Mouse (Mus musculus): ENCODE measurements at regions not wholly inside any gene's neighbourhood (a gene's known extent, or its start where the extent isn't known, plus 50 kb on each side); places are given as distances from the start of the nearest gene placed in this dataset.

- Histone ChIP-seq H3K36me3 (ENCODE audit: control insufficient read depth, insufficient read depth, low read length) (no peaks in the 10 kb centered on the region), H3K27me3 (ENCODE audit: control insufficient read depth, insufficient read depth, low read length) (no peaks in the 10 kb centered on the region), H3K4me2 (ENCODE audit: low read depth, severe bottlenecking) (no peak overlapping the region), H3K4me3 (ENCODE audit: low read depth, low read length) (no peak overlapping the region), H3K9ac (ENCODE audit: low read length) (no peak overlapping the region), H3K9me3 (ENCODE audit: control insufficient read depth, low read length) (no peaks in the 10 kb centered on the region), H3K4me1 (ENCODE audit: control insufficient read depth, insufficient read depth, low read length) (no peaks in the 10 kb centered on the region), H3K27ac (replicated peaks; ENCODE audit: low read depth, low read length) (no peak overlapping the region)
- ATAC-seq (ENCODE audit: insufficient number of reproducible peaks, low FRiP score, low TSS enrichment, low read depth) (no peak), DNase-seq (ENCODE audit: low spot score) (no peak)
- 87% methylated on average over 3 of the region's 3 CpGs for WGBS
Measured at GRCm38 (mm10) chr2:67180962-67181361, 232.6 kb upstream of the Gm21830 start.

- H3K27ac ChIP-seq (replicated peaks; ENCODE audit: low read depth, low read length), result no peak overlapping the region
- H3K4me2 ChIP-seq (ENCODE audit: low read depth, severe bottlenecking), result no peak overlapping the region
- 63% methylated on average over 2 of the region's 2 CpGs for WGBS
- H3K9ac ChIP-seq (ENCODE audit: low read length), result no peak overlapping the region
- no peaks in the 10 kb centered on the region for H3K4me1 ChIP-seq (ENCODE audit: control insufficient read depth, insufficient read depth, low read length)
- no peaks in the 10 kb centered on the region for H3K36me3 ChIP-seq (ENCODE audit: control insufficient read depth, insufficient read depth, low read length)
- H3K4me3 ChIP-seq (ENCODE audit: low read depth, low read length), result no peak overlapping the region
- H3K27me3 ChIP-seq (ENCODE audit: control insufficient read depth, insufficient read depth, low read length), result no peaks in the 10 kb centered on the region
- H3K9me3 ChIP-seq (ENCODE audit: control insufficient read depth, low read length), result no peaks in the 10 kb centered on the region
- DNase-seq (ENCODE audit: low spot score), result no peak
- ATAC-seq (ENCODE audit: insufficient number of reproducible peaks, low FRiP score, low TSS enrichment, low read depth), result peak; percentile 31; the same call in 1 of the 2 replicates
Measured at GRCm38 (mm10) chr2:67221061-67221802, 192.3 kb upstream of the Gm21830 start.

- ATAC-seq (ENCODE audit: insufficient number of reproducible peaks, low FRiP score, low TSS enrichment, low read depth) (no peak), DNase-seq (ENCODE audit: low spot score) (no peak)
- no peak overlapping the region for H3K4me3 ChIP-seq (ENCODE audit: low read depth, low read length)
Measured at GRCm38 (mm10) chr2:67226299-67226698, 187.2 kb upstream of the Gm21830 start.

GRCm38 (mm10) chr2:67257455-67257854 lies 156.1 kb upstream of the Gm21830 start:
- Histone ChIP-seq H3K4me3 (ENCODE audit: low read depth, low read length) (no peak overlapping the region), H3K36me3 (ENCODE audit: control insufficient read depth, insufficient read depth, low read length) (no peaks in the 10 kb centered on the region), H3K27me3 (ENCODE audit: control insufficient read depth, insufficient read depth, low read length) (no peaks in the 10 kb centered on the region), H3K9me3 (ENCODE audit: control insufficient read depth, low read length) (no peaks in the 10 kb centered on the region), H3K4me1 (ENCODE audit: control insufficient read depth, insufficient read depth, low read length) (no peaks in the 10 kb centered on the region), H3K27ac (replicated peaks; ENCODE audit: low read depth, low read length) (no peak overlapping the region), H3K4me2 (ENCODE audit: low read depth, severe bottlenecking) (no peak overlapping the region), H3K9ac (ENCODE audit: low read length) (no peak overlapping the region)
- ATAC-seq (ENCODE audit: insufficient number of reproducible peaks, low FRiP score, low TSS enrichment, low read depth) (no peak), DNase-seq (ENCODE audit: low spot score) (no peak)
- 39% methylated on average over 1 of the region's 1 CpGs for WGBS

More at GRCm38 (mm10) chr2:67226299-67226698, 187.2 kb upstream of the Gm21830 start:
- 84% methylated on average over 2 of the region's 2 CpGs for WGBS
- Histone ChIP-seq H3K27ac (replicated peaks; ENCODE audit: low read depth, low read length) (no peak overlapping the region), H3K4me2 (ENCODE audit: low read depth, severe bottlenecking) (no peak overlapping the region), H3K9me3 (ENCODE audit: control insufficient read depth, low read length) (no peaks in the 10 kb centered on the region), H3K27me3 (ENCODE audit: control insufficient read depth, insufficient read depth, low read length) (no peaks in the 10 kb centered on the region), H3K36me3 (ENCODE audit: control insufficient read depth, insufficient read depth, low read length) (no peaks in the 10 kb centered on the region), H3K4me1 (ENCODE audit: control insufficient read depth, insufficient read depth, low read length) (no peaks in the 10 kb centered on the region), H3K9ac (ENCODE audit: low read length) (no peak overlapping the region)

Data from limb, embryonic 11.5 days (tissue).